Mouse (Mus musculus) cerebellum, adult 18-20 months (tissue): ENCODE data around the gene Gm45140.
A peak's percentile ranks its signal among the peaks of the same experiment; 100 is the strongest.
"Not testable (repeated sequence)": the region's sequence is repeated elsewhere in the genome, so short reads cannot be mapped to it uniquely, and the experiment has no call there.

Source experiments
- DNase-seq, 2 experiments: peaks; one replicate each; pipeline ENCODE4 v3.0.0; 2021

Gene Gm45140

GRCm38 (mm10) chr6:87774909-87775308 lies 60.7 kb downstream of the Gm45140 start:
- no peak for DNase-seq

DNA sequence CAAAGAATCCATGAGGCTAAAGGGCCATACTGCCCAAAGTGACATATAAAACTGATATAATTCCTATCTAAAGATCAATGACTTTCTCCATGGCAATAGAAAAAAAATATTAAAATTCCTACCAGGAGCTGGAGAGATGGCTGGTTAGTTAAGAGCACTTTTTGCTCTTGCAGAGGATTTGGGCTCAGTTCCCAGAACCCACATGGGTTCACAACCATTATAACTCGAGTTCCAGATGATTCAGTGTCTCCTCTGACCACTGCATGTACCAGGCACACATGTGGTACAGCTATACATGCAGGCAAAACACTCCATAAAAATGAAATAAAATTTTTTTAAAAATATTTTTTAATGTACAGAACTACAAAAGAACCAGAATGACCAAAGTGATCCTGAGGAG lies 61.1 kb downstream of the Gm45140 start:
- DNase-seq = no peak

DNA sequence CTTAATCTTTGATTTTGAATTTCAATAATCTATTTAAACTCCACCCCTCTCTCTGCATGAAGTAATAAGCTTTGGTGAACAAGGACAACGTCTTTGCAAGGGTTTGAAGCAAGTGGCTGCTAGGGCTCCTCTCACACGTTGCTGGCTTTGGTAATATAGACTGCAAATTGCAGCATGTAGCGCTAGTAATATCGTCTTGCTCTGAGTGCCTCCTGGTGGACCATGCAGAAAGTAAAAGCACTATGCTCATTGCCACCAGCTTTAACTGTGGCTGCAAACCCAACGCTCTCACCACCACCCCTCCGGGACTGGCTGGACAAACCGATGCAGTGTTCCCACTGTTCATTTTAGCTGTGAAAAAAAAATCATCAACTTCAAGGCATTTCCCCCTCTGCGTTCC lies 65.0 kb downstream of the Gm45140 start:
- no peak for DNase-seq

DNA sequence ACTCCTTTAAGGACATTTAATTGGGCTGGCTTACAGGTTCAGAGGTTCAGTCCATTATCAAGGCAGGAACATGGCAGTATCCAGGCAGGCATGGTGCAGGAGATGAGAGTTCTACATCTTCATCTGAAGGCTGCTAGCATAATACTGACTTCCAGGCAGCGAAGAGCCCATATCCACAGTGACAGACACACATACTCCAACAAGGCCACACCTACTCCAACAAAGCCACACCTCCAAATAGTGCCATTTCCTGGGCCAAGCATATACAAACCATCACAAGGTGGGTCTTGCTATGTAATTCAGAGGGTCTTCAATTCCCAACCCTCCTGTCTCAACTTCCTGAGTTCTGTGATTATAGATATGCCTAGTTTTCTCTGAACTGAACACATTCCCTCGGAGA lies 71.3 kb downstream of the Gm45140 start:
- not testable (repeated sequence) for DNase-seq

DNA sequence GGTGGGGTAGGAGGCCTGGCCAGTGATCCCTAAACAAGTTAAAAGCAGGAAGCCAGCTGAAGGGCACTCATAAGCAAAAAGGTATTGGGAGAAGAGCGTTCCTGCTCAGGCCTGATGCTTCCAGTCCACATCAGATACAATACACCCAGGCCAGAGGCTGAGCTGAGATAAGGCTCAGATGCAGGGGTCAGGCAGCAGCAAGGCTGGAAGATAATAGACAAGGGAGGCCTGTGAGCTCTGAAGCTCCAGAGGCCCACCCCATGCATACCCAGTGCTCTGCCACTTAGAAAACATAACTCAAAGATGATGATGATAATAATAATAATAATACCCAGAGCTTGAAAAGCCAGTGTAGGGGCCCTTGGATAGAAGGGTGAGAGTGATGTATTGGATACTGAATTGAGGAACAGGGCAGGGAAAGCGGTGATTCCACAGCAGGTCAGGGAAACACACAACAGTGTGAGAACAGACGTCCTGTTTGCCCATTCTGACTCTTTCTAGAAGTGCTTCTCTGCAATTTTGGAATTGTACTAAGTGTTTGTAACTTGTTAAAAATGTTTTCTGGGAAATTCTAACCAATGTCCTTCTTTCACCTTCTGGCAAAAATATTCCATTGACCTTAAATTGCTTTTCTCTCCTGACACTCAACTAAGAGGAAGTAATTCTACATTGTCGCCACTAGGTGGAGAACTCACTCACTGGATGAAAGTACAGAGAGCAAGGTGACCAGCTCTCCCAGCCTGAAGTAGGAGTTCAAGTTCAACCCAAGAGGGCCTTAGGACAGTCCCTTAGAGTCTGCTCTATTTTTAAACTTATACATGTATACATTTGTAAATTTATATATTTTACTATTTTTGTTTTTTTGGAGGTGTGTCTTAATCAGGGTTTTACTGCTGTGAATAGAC lies 72.0 kb downstream of the Gm45140 start:
- peak; percentile 34 to 39 for DNase-seq

DNA sequence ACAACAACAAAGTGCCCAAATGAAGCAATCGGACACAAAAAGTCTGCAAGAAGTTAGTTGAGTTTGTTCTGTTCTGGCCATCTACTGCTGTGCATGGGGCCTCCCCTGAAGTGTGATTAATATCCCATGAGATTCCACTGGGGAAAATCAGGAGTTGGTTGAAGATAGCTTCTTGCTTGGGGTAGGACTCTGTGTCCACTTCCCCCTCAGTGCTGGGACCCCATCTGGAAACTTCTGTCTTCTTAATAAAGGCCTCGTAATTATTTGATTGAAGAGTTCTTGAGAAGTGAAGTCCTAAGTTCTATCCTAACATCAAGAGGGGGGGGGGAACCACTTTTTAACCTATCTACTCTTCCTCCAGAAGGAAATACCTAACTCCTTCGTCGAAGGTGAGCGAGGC lies 73.4 kb downstream of the Gm45140 start:
- no peak for DNase-seq

GRCm38 (mm10) chr6:87759850-87760249 lies 75.7 kb downstream of the Gm45140 start:
- no peak for DNase-seq

DNA sequence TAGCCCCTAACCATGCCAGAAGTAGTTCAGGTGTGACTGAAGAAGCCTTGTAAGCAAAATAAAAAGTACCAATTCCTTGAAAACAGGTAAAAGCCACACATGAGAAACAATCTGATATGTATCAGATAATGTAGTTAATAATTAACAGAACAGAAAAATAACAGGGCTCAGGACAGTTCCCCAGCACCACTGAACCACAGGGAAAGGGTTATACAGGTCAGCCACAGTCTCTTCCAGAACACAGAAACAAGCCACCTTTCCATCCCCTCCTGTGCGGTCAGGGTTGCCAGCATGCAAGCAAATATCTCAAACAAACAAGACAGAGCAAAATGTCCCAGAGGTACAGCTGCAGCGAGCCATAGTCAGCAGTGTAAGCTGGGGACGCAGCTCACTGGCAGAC lies 76.2 kb downstream of the Gm45140 start:
- no peak for DNase-seq

- DNase-seq = no peak
These were observed 78.7 kb downstream of the Gm45140 start for GRCm38 (mm10) chr6:87756896-87757295.

DNA sequence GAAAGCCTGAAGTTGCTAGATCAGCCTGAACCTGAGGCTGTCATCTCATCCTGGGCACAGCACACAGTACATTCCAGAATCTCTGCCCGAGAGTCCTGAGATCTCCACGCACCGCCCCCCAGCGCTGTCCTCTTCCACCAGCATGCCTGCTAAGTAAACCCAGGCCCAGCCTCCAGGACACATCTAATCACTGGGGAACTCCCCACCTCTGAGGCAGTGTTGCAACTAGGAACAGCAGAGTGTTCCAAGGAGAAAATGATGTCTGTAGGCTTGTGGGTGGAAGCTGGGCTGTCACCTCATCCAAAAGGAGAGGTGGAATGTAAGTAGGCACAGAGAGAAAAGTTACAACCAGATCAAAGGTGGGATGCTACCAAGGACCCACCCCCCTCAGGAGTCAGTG lies 80.4 kb downstream of the Gm45140 start:
- no peak for DNase-seq

DNA sequence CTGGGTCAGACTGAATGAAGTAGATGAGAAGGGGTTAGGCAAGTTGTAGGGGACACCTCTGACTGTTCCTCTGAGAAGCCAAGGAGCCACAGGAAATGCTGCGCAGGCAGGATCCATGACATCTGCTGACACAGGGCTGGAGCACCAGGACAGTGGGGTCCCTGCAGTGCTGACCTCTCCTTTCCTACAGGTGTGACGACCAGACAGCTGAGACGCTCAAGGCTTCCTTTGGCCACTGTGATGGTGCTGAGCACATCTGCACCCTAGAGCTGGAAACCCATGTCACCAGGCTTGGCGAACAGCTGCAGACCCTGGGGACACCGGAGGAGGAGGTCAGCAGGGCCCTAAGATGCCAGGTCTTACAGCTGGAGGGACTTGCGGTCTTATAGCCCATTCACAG lies 84.0 kb downstream of the Gm45140 start:
- no peak for DNase-seq

DNA sequence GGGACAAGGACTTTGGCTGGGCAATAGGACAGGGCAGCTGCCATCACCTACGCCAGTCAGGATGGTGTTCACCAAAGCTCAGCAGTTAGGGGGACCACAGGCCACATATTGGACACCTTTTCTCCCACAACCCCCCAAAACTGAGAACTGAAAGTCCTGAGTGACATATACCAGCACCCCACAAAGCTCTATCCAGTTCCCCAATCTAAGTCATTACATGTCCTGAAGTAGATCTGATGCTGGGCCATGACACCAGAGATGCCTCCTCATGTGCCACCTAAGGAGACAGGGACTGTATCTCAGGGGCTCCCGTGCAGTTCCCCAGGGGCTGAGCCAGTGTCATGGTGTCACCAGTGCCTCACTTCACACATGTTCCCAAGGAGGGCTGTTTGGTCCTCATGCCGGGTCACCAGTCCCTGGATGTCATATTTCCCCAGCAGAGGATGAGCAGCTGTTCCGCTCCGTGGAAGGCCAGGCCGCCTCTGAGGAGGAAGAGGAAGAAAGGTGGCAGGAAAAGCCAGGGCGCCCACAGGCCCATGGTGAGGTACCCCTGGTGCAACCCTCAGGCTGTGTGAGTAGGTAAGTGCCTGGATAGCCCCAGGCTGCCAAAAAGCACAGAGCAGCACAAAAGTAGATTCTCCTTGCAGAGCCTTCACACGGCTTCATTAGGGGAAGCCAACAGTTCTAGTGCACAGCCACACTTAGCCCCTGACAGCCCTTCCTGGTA lies 85.2 kb downstream of the Gm45140 start:
- DNase-seq = no peak

- DNase-seq = no peak
These were observed 87.1 kb downstream of the Gm45140 start for GRCm38 (mm10) chr6:87748531-87748930.

GRCm38 (mm10) chr6:87748078-87748477 lies 87.5 kb downstream of the Gm45140 start:
- no peak for DNase-seq

- no peak for DNase-seq
These were observed 88.7 kb downstream of the Gm45140 start for GRCm38 (mm10) chr6:87746849-87747248.

GRCm38 (mm10) chr6:87746059-87746458 lies 89.5 kb downstream of the Gm45140 start:
- no peak for DNase-seq

GRCm38 (mm10) chr6:87745301-87745700 lies 90.3 kb downstream of the Gm45140 start:
- DNase-seq = no peak

DNA sequence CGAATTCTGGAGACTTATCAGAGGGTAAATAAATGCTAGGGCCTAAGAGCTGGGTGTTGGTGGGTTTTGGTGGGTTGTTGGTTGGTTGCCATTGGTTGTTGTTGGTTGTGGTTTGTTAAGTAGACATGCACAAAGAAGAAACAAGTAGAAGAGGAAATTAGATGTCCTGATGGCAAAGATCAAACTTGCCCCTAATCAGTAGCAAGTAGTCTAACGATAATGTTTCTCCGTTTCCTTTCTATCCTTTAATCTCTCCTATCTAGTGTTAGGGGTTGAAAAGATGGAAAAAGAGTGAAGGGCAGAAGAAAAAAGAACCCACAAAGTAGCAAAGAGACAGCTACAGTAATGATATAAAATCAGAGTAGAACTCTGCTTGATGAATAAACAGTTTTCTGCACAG lies 91.0 kb downstream of the Gm45140 start:
- no peak for DNase-seq

DNA sequence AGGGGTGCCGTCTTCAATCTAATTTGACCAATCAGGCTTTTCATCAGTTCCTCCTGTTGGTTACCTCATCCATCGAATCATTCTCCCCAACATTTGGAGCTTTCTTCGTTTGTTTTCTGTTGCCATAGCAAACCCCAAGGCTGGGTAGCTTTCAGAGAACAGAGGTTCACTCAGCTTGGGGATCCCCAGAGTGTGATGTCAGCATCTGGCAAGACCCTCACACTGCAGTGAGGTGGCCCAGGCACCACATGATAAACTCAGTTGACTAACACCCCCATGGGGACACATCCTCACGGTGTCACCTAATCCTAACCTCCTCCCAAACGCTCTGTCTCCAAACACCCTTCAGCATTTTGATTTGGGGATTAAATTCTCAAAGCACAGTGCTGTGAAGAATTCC lies 92.3 kb downstream of the Gm45140 start:
- DNase-seq = no peak

- DNase-seq = no peak
These were observed 92.8 kb downstream of the Gm45140 start for GRCm38 (mm10) chr6:87742804-87743203.

DNA sequence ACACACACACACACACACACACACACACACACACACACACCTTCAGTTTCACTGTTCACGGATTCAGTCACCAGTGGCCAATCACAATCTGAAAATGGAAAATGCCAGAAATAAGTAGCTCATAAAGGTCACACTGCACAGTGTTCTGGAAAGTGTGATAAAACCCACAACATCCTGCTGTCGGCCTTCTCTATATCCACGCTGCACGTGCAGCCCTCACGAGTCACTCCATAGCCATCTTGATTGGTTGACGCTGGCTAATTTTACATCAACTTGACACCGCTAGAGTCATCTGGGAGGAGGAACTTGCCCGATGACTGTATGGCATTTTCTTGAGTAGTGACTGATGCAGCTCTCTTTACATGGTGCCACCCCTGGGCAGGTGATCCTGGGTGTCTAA lies 93.6 kb downstream of the Gm45140 start:
- DNase-seq = no peak

- DNase-seq = no peak
These were observed 95.1 kb downstream of the Gm45140 start for GRCm38 (mm10) chr6:87740496-87740895.

DNA sequence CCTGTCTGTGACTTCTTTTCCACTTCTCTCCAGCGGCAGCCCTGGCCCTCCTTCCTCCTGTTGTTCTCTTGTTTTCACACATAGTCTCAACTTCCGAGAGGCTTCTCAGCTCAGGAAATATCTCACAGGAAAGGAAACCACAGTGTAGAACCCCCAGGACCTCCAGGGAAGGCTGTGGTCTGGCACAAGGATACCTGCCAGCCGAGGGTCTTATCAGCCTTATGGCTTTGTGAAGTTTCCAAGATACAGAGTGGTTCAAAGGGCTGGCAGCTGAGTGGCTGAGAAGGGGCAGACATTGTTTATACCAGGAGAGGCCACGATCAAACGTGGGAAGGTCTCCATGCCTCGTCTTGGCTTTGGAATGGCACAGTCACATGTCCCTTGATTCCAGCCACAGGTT lies 95.7 kb downstream of the Gm45140 start:
- no peak for DNase-seq
